Mouse (Mus musculus) v-Abl transformed pro-B cells (cell line): ENCODE results near the gene Rnf126.

Source experiments
- in situ Hi-C, 2 experiments: fragments of 400-800 bp; cut with MboI; formaldehyde crosslinking; loops; one replicate each; pipeline ENCODE4 v1.15.1; 2025; ENCODE audit not compliant: unreplicated experiment in 2 of 2

Gene Rnf126

DNA sequence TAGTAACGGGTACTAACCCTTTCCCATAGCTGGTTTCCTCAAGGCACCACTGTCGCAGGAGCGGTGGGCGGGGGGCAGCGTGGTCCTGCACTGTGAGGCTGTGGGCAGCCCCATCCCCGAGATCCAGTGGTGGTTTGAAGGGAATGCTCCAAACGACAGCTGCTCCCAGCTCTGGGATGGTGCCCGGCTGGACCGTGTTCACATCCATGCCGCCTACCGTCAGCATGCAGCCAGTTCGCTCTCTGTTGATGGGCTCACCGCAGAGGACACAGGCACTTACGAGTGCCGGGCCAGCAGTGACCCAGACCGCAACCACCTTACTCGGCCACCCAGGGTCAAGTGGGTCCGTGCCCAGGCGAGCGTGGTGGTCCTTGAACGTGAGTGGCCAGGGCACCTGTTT is 58.1 kb downstream of the Rnf126 start:
- in situ Hi-C loops = no loop called here
